Mouse (Mus musculus) brain, embryonic 14.5 days (tissue): ENCODE results near the gene Efcab11.

Experiments
- CTCF ChIP-seq: fragments of 200-500 bp; IDR thresholded peaks from 2 replicates; pipeline ENCODE4 v1.5.1; 2012; ENCODE audit warnings: inconsistent platforms, mild to moderate bottlenecking, moderate library complexity, borderline replicate concordance; ENCODE audit not compliant: insufficient read depth, insufficient read length; ENCODE audit errors: extremely low read depth
- POLR2A ChIP-seq: fragments of 200-500 bp; IDR thresholded peaks from 2 replicates; pipeline ENCODE4 v1.6.1; 2012; ENCODE audit warnings: mild to moderate bottlenecking, inconsistent platforms, borderline replicate concordance; ENCODE audit not compliant: poor library complexity, insufficient read depth, insufficient read length, severe bottlenecking; ENCODE audit errors: extremely low read depth

DNA sequence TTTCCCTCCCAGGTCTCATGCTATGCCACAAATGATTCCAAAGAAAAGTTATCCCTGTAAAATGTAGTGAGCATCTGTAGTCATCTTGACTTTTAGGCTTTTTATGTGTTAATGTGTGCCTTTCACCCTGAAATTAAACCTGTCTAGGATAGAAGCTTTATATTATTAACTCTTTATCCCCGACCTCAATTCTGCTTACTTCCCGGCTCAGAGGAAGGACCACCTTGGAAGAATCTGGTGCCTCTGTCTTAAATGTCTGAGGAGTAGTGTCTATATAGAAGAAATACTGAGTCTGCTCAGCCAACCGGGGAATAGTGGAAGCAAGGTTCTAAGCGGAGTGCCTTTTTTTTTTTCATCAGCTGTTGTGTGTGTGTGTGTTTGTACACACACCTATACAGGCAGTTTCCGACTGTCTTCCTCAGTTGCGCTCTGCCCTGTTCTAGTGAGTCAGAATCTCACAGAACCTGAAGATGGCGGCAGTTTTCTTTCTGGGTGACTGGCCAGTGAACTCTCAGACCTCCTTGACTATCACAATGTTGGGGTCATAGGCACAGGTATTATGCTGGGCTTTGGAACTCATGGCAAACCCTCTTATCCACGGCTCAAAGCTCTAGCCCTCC lies 1.2 kb upstream of the Efcab11 start:
- TF ChIP-seq CTCF (no peak), POLR2A (no peak)
